Comparison of ENCODE assay signal across 20 mouse cellular contexts in the genomic region with DNA sequence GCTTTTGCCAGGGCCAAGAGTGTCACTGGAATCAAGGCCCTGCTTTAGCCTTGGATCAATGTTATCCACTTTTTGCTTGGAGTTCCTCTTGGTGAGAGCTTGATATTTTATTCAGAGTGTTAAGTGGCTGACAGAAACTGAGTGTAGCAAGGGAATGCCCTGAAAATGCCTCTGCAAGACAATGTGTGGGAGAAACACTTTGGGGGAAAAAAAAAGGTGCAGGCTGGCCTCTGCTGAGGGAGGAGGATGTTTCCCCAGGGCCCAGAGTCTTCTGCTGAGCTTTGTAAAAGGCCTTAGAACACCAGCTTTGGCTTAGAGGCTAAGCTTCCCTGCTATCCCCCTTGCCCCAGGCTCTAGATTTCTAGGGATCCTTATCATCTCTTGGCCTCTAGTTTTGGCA.
"Had no signal": no experiment of that assay in that cellular context is flagged by ENCODE, and none has a peak within 500 bp of the region (broad histone marks: within the 10 kb centered on the region; RNA-seq: fewer than 3 reads in every experiment).

No protein-coding gene starts in this region.

- H3K4me1 ChIP-seq: limb, embryonic 10.5 days; limb, embryonic 13.5 days; liver, embryonic 12.5 days; liver, embryonic 15.5 days; lung, embryonic 15.5 days; midbrain, embryonic 10.5 days had no signal

- H3K9ac ChIP-seq: limb, embryonic 13.5 days; liver, embryonic 12.5 days; liver, embryonic 15.5 days; lung, embryonic 15.5 days had no signal

- H3K27ac ChIP-seq: kidney, postnatal 0 days; layer of hippocampus, adult 2 months; limb, embryonic 10.5 days; limb, embryonic 13.5 days; liver, embryonic 12.5 days; liver, embryonic 15.5 days; lung, embryonic 15.5 days; midbrain, embryonic 10.5 days had no signal

- H3K27me3 ChIP-seq: limb, embryonic 13.5 days; liver, embryonic 12.5 days; liver, embryonic 15.5 days; lung, embryonic 15.5 days had no signal

- H3K36me3 ChIP-seq: limb, embryonic 10.5 days; limb, embryonic 13.5 days; liver, embryonic 12.5 days; liver, embryonic 15.5 days; lung, embryonic 15.5 days; midbrain, embryonic 10.5 days had no signal

- ATAC-seq: liver, embryonic 12.5 days had no signal

- H3K4me3 ChIP-seq: layer of hippocampus, adult 2 months; limb, embryonic 10.5 days; limb, embryonic 13.5 days; liver, embryonic 12.5 days; liver, embryonic 15.5 days; lung, embryonic 15.5 days; midbrain, embryonic 10.5 days had no signal

- H3K9me3 ChIP-seq: limb, embryonic 10.5 days; limb, embryonic 13.5 days; liver, embryonic 12.5 days; liver, embryonic 15.5 days; lung, embryonic 15.5 days; megakaryocyte, embryonic 14.5 days; midbrain, embryonic 10.5 days had no signal

- H3K4me2 ChIP-seq: limb, embryonic 13.5 days; liver, embryonic 12.5 days; liver, embryonic 15.5 days; lung, embryonic 15.5 days had no signal

- DNase-seq: kidney, adult 2 months; kidney, postnatal 25 days; layer of hippocampus, adult 9-11 months; liver; lung, adult 18-20 months; lung, postnatal 10 days; lung, postnatal 36 days; midbrain, embryonic 14.5 days; thymus, adult 2 months; thymus, postnatal 14 days; thymus, postnatal 4 days had no signal
